Mouse (Mus musculus) embryonic fibroblast, embryonic 13.5 days (primary cell): Measurements from ENCODE around the gene Mfsd4b4. TPM values are rescaled to one million over a fixed set of nuclear protein-coding genes. Genes with fewer than 3 reads are reported as not detected.

Experiments used
- H3K27ac ChIP-seq: 2 replicates; pipeline ENCODE4 v1.5.1; 2012; ENCODE audit warnings: low read length, control low read depth, inconsistent platforms; ENCODE audit not compliant: insufficient read depth
- H3K4me1 ChIP-seq: 2 replicates; pipeline ENCODE4 v1.6.1; 2011; ENCODE audit warnings: low read length; ENCODE audit not compliant: control insufficient read depth, insufficient read depth
- H3K4me3 ChIP-seq: 2 replicates; pipeline ENCODE4 v1.5.1; 2011; ENCODE audit warnings: mild to moderate bottlenecking, control low read depth, low read length; ENCODE audit not compliant: insufficient read depth
- CTCF ChIP-seq: IDR thresholded peaks from 2 replicates; pipeline ENCODE4 v1.5.1; 2011; ENCODE audit warnings: mild to moderate bottlenecking, control low read depth, low read length, moderate library complexity, borderline replicate concordance; ENCODE audit not compliant: insufficient read depth
- POLR2A ChIP-seq: IDR thresholded peaks from 2 replicates; pipeline ENCODE4 v1.6.1; 2011; ENCODE audit warnings: low read depth, mild to moderate bottlenecking, control low read depth, low read length, moderate library complexity
- polyA plus RNA-seq: library from polyadenylated mRNA; stranded (reverse); fragments of >200 nt; gene quantifications from 2 replicates; pipeline ENCODE4 v1.2.4, GENCODE M21; 2011; ENCODE audit warnings: low read depth; ENCODE audit not compliant: missing spikeins, insufficient read length

The Mfsd4b4 gene
- polyA plus RNA-seq, 1 experiment: 7.2 TPM

DNA sequence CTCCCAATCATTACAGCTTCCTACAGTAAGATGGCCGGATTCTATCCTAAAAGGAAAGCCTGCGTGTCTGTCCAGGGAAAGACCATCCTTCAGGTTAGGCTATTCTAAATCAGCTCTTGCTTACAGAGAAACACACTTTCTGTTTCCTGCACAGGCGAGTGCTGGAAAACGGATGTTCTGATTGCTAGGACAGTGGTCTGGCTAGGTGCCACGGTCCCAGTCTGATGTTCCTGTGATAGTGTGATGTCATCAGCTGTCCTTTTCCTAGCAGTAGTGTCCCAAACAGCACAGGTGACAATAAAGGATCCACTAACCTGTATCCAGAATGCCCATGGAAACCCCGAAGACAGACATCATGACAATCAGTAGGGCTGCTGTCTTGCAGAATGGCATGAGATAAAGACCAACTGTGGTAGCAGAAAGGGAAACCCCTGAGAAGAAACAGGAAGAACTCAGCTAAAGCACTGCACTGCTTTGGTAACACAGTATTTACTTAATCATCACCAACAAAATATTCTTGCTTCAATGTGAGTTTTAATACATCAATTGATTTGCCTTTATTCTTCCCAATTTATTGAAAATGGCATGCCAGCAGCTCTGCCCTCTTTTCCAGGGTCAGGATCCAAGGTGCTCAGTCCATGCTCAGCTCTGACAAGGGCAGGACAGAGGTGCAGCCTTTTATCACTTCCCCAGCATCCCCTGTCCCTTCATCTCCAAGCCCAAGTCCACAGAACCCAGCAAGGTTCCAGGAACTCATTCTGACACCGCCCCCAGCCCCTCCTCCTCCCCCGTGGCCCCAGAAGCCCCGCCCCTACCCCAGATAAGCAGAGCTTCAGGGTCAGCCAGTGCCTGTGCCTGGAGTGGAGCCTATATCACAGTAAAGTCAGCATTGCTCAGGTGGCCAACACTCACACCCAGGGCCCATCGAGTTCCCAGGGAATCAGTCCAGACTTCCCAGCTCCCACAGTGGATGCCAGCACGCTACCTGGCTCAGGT is 5.0 kb downstream of the Mfsd4b4 start:
- TF ChIP-seq CTCF (no peak), POLR2A (no peak)
- Histone ChIP-seq H3K4me1 (no peaks in the 10 kb centered on the region), H3K4me3 (no peak overlapping the region)

DNA sequence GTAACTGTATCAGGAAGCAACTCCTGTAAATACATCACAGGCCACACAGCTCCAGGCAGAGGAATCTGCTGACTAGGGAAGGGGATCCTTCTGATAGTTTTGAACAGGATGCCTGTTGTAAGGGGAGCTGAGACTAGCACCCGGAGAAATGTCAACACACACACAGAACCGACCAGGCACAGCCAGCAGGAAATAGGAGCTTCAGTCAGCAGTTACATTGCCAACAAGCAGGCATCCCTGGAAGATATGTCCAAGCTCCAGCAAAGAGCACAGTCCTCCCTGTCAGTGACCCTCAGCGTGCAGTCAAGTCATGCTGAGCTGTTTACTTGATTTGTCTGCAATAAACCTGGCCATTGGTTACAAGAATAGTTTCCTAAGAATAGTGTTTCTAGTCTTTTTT is 10.4 kb downstream of the Mfsd4b4 start:
- H3K27ac ChIP-seq: no peak overlapping the region
- H3K4me3 ChIP-seq: no peak overlapping the region
- TF ChIP-seq POLR2A (no peak), CTCF (no peak)
- no peaks in the 10 kb centered on the region for H3K4me1 ChIP-seq

More for the DNA sequence above, 5.0 kb downstream of the Mfsd4b4 start:
- no peak overlapping the region for H3K27ac ChIP-seq

DNA sequence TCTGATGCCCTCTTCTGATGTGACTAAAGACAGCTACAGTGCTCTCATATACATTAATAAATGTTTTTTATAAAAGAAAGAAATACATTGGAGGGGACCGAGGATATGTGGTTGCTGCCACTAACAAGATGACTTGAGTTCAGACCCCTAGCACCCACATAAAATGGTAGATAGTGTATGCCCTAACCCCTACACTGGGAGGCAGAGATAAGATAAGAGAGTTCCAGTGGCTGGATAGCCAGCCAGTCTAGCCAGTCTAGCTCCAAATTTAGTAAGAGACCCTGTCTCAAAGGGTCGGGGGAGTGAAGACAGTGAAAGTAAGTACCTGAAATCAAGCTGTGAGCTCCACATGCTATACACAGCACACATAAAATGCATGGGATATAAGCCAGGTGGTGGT is 33.5 kb downstream of the Mfsd4b4 start:
- TF ChIP-seq POLR2A (no peak), CTCF (no peak)
- H3K27ac ChIP-seq: no peak overlapping the region
- no peaks in the 10 kb centered on the region for H3K4me1 ChIP-seq
- H3K4me3 ChIP-seq: no peak overlapping the region

DNA sequence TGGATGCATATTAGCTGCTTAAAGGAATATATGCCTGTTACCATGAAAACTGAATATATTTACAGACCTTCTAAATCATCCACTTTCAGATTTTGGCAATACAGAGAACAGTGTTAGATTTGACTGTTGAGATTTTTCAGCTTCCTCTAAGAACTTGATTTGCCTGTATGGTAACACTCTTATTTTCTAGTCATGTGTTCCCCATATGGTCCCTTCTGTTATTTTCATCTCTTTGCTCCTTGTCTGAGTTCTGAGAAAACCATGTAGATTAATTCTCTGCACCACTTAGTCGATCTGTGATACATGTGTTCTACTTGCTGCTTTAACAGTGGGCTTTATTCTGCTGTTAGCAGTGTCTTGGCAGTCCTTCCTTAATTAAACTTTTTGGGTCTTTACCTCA is 56.4 kb downstream of the Mfsd4b4 start:
- H3K4me3 ChIP-seq: no peak overlapping the region
- TF ChIP-seq POLR2A (no peak), CTCF (no peak)
- no peaks in the 10 kb centered on the region for H3K4me1 ChIP-seq
- no peak overlapping the region for H3K27ac ChIP-seq

Other genes with a start within 250 kb of the Mfsd4b4 start
- 34.4 and 40.9 TPM in 2 replicates for gene Rev3l, start 167.1 kb downstream of the Mfsd4b4 start, polyA plus RNA-seq
- not detected in 2 replicates for gene Mfsd4b2, start 27.7 kb upstream of the Mfsd4b4 start, polyA plus RNA-seq
- gene Mfsd4b3, start 60.9 kb upstream of the Mfsd4b4 start, polyA plus RNA-seq: 0.56 and 1.3 TPM in 2 replicates
- not detected in 2 replicates for gene Mfsd4b5, start 87.4 kb upstream of the Mfsd4b4 start, polyA plus RNA-seq
- 0.19 TPM in 1 of 2 replicates, not detected in the other for gene Mfsd4b1, start 126.0 kb upstream of the Mfsd4b4 start, polyA plus RNA-seq
- gene Slc16a10, start 243.0 kb upstream of the Mfsd4b4 start, polyA plus RNA-seq: 1.6 and 1.8 TPM in 2 replicates